Mouse (Mus musculus) heart, postnatal 36 days (tissue): Measurements from ENCODE around the gene Rgs9. TPM values are rescaled to one million over a fixed set of nuclear protein-coding genes. Genes with fewer than 3 reads are reported as not detected.

ENCODE experiments used
- DNase-seq, 2 experiments: peaks; one replicate each; pipeline ENCODE4 v3.0.0; 2021 to 2022
- intact Hi-C: fragments of 180-260 bp; cut with DNase I; formaldehyde crosslinking; loops from one replicate; pipeline ENCODE4 v1.15.1; 2025
- total RNA-seq, 2 experiments: library from RNA; stranded (reverse); gene quantifications; 2 replicates each; pipeline ENCODE4 v1.2.3; 2021

Rgs9 gene
- total RNA-seq, 2 experiments from 2014 or later = 0.14 TPM; not detected in 1

- intact Hi-C loops = no loop called here
- DNase-seq = no peak
These were observed 47.4 kb downstream of the Rgs9 start for GRCm38 (mm10) chr11:109250566-109250965.

GRCm38 (mm10) chr11:109246920-109247319, 51.0 kb downstream of the Rgs9 start:
- DNase-seq = no peak
- intact Hi-C loops = loop anchor here (5.0 kb wide), 4 partner anchors 60 to 615 kb away; partner anchors contain the start of gene Amz2

GRCm38 (mm10) chr11:109244635-109245360, 53.1 kb downstream of the Rgs9 start:
- intact Hi-C loops = loop anchor here (1.0 to 5.0 kb wide), 7 partner anchors 63 to 618 kb away; partner anchors contain the start of gene Amz2
- DNase-seq = peak in 1 of 2 experiments; percentile 34

GRCm38 (mm10) chr11:109240126-109240525, 57.8 kb downstream of the Rgs9 start:
- no peak for DNase-seq
- intact Hi-C loops = no loop called here

GRCm38 (mm10) chr11:109238671-109239070, 59.3 kb downstream of the Rgs9 start:
- intact Hi-C loops = no loop called here
- no peak for DNase-seq

GRCm38 (mm10) chr11:109237796-109238195, 60.1 kb downstream of the Rgs9 start:
- intact Hi-C loops = no loop called here
- no peak for DNase-seq

GRCm38 (mm10) chr11:109233627-109234026, 64.3 kb downstream of the Rgs9 start:
- no peak for DNase-seq
- intact Hi-C loops = no loop called here

- DNase-seq = no peak
- intact Hi-C loops = no loop called here
These were observed 65.1 kb downstream of the Rgs9 start for GRCm38 (mm10) chr11:109232811-109233210.

- intact Hi-C loops = no loop called here
- no peak for DNase-seq
These were observed 70.8 kb downstream of the Rgs9 start for GRCm38 (mm10) chr11:109227139-109227538.

GRCm38 (mm10) chr11:109221209-109222007, 76.5 kb downstream of the Rgs9 start:
- intact Hi-C loops = no loop called here
- DNase-seq = no peak

GRCm38 (mm10) chr11:109218722-109219430, 79.1 kb downstream of the Rgs9 start:
- intact Hi-C loops = no loop called here
- DNase-seq = no peak

GRCm38 (mm10) chr11:109217827-109218536, 79.9 kb downstream of the Rgs9 start:
- intact Hi-C loops = no loop called here
- DNase-seq = no peak

GRCm38 (mm10) chr11:109210772-109211171, 87.2 kb downstream of the Rgs9 start:
- DNase-seq = no peak
- intact Hi-C loops = no loop called here

GRCm38 (mm10) chr11:109210341-109210740, 87.6 kb downstream of the Rgs9 start:
- intact Hi-C loops = no loop called here
- no peak for DNase-seq

GRCm38 (mm10) chr11:109206732-109207131, 91.2 kb downstream of the Rgs9 start:
- DNase-seq = no peak
- intact Hi-C loops = no loop called here

- no peak for DNase-seq
- intact Hi-C loops = no loop called here
These were observed 91.9 kb downstream of the Rgs9 start for GRCm38 (mm10) chr11:109206028-109206427.

- no peak for DNase-seq
- intact Hi-C loops = no loop called here
These were observed 98.2 kb downstream of the Rgs9 start for GRCm38 (mm10) chr11:109199612-109200293.

GRCm38 (mm10) chr11:109192673-109193557, 105.0 kb downstream of the Rgs9 start:
- peak; percentile 61 to 72 for DNase-seq
- intact Hi-C loops = loop anchor here (1.0 kb wide), 2 partner anchors 268 to 743 kb away; no protein-coding TSS in a partner anchor

- intact Hi-C loops = no loop called here
- no peak for DNase-seq
These were observed 109.7 kb downstream of the Rgs9 start for GRCm38 (mm10) chr11:109188235-109188634.
